10 mouse cellular contexts compared by ENCODE assay signal in the genomic region with DNA sequence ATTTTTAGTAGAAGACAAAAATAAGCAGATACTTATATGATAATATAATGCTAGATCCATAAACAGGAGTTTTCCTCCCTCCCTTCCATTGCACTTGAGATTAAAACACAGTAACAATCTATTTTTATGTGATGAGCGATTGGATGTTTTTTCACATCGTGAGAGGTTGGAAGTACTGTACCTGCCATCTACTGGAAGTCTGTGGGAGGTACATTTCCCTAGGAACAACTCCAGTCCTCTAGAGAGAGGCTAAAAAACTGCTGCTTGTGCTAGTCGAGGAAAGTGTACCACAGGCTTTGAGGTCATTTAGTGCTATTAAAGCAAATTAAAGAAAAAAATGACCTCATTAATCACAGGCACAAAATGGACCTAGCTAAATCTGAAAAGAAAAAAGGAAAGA. TPM values are rescaled to one million over a fixed set of nuclear protein-coding genes. Genes with fewer than 3 reads are reported as not detected.
A peak's percentile ranks its signal among the peaks of the same experiment; 100 is the strongest.
DNase-seq lines count a peak whose midpoint lies in the region; ATAC-seq and TF ChIP-seq lines count a peak whose summit lies in the region.
"Had no signal": no experiment of that assay in that cellular context is flagged by ENCODE, and none has a peak within 500 bp of the region (broad histone marks: within the 10 kb centered on the region; RNA-seq: fewer than 3 reads in every experiment).

No protein-coding gene starts in this region.

- DNase-seq in gastrocnemius, adult 18-20 months (ENCODE audit: low spot score), result peak; percentile 38
- no peak for DNase-seq in gastrocnemius, adult 8-10 months (ENCODE audit: low spot score in 2 of 2)
- DNase-seq in embryo, embryonic 10 days (ENCODE audit: low spot score), result peak; percentile 39
- DNase-seq in kidney, postnatal 14 days, result peak; percentile 37
- DNase-seq in yolk sac, embryonic 10.5 days (ENCODE audit: low spot score), result no peak
- no peak for DNase-seq in cerebellum, adult 9-11 months
- DNase-seq: liver, embryonic 13.5 days had no signal

- H3K4me1 ChIP-seq in E14TG2a.4 (replicated peaks; ENCODE audit: low read depth, low read length), result no peaks in the 10 kb centered on the region
- no peaks in the 10 kb centered on the region for H3K4me1 ChIP-seq in neural tube, embryonic 15.5 days
- H3K4me1 ChIP-seq: liver, embryonic 13.5 days had no signal

- H3K4me2 ChIP-seq in neural tube, embryonic 15.5 days, result no peak overlapping the region
- H3K4me2 ChIP-seq: liver, embryonic 13.5 days had no signal

- no peak overlapping the region for H3K9ac ChIP-seq in neural tube, embryonic 15.5 days (replicated peaks)
- H3K9ac ChIP-seq: liver, embryonic 13.5 days had no signal

- no peaks in the 10 kb centered on the region for H3K36me3 ChIP-seq in E14TG2a.4 (ENCODE audit: insufficient read depth, low read length)
- no peaks in the 10 kb centered on the region for H3K36me3 ChIP-seq in neural tube, embryonic 15.5 days
- H3K36me3 ChIP-seq: liver, embryonic 13.5 days had no signal

- WGBS in neural tube, embryonic 15.5 days, result 12% methylated on average over 3 of the region's 3 CpGs

- H3K27me3 ChIP-seq in E14TG2a.4 (ENCODE audit: insufficient read depth, low read length), result no peaks in the 10 kb centered on the region
- no peaks in the 10 kb centered on the region for H3K27me3 ChIP-seq in neural tube, embryonic 15.5 days (replicated peaks)
- H3K27me3 ChIP-seq: liver, embryonic 13.5 days had no signal

- H3K4me3 ChIP-seq in E14TG2a.4 (replicated peaks; ENCODE audit: low read length), result no peak overlapping the region
- no peak overlapping the region for H3K4me3 ChIP-seq in neural tube, embryonic 15.5 days (replicated peaks)
- H3K4me3 ChIP-seq: liver, embryonic 13.5 days had no signal

- peak; percentile 65; the same call in 1 of the 2 replicates for ATAC-seq in neural tube, embryonic 15.5 days (ENCODE audit: low FRiP score)

- H3K27ac ChIP-seq in neural tube, embryonic 15.5 days (replicated peaks), result no peak overlapping the region
- H3K27ac ChIP-seq: liver, embryonic 13.5 days had no signal

- no peaks in the 10 kb centered on the region for H3K9me3 ChIP-seq in E14TG2a.4 (ENCODE audit: low read length)
- no peaks in the 10 kb centered on the region for H3K9me3 ChIP-seq in neural tube, embryonic 15.5 days (replicated peaks)
- H3K9me3 ChIP-seq: liver, embryonic 13.5 days had no signal

- TF ChIP-seq CTCF in E14TG2a.4 (conservative IDR thresholded peaks at IDR 0.05; ENCODE audit: low read length), result peak; percentile 21; the same call in 1 of the 2 replicates

RNA-seq across cellular contexts. Expression of gene Prkd1, which starts 48.6 kb away (rescaled TPM):
- 1 to 10 TPM; 1.6 to 2.5 TPM for total RNA-seq in gastrocnemius, adult 18-20 months (2021)
- 1 to 10 TPM; 1.4 to 2.8 (median 1.8) TPM for total RNA-seq in gastrocnemius, adult 8-10 months (2022)
- 2.9 TPM in 2 replicates for polyA plus RNA-seq in neural tube, embryonic 15.5 days (2015; fragmentation: Nextera tagmentation; extraction: Ambion mirVana)
- total RNA-seq: MEL had no signal

Comparison
In these comparisons a context has a peak if more than half of its experiments do, and no peak if none do; other contexts are left out.
1. DNase-seq: peak in gastrocnemius, adult 18-20 months (single experiment), embryo, embryonic 10 days (single experiment) and kidney, postnatal 14 days (single experiment); none in gastrocnemius, adult 8-10 months (0 of 2), yolk sac, embryonic 10.5 days (single experiment) and cerebellum, adult 9-11 months (single experiment).